Comparison of ENCODE assay signal across 10 mouse cellular contexts in genomic region chr6:99995970-99996956, GRCm38 (mm10).
DNase-seq lines count a peak whose midpoint lies in the region; ATAC-seq and TF ChIP-seq lines count a peak whose summit lies in the region.
"Had no signal": no experiment of that assay in that cellular context is flagged by ENCODE, and none has a peak within 500 bp of the region (broad histone marks: within the 10 kb centered on the region; RNA-seq: fewer than 3 reads in every experiment).

No protein-coding gene starts in this region.

- no peak overlapping the region for H3K27ac ChIP-seq in forebrain, embryonic 14.5 days (ENCODE audit: low read depth, low read length)
- peak overlapping the region; percentile 11; the same call in 1 of the 2 replicates for H3K27ac ChIP-seq in lung, embryonic 16.5 days (ENCODE audit: low read length)
- H3K27ac ChIP-seq in stomach, embryonic 16.5 days (ENCODE audit: low read length) = peak overlapping the region; percentile 16; the same call in 1 of the 2 replicates
- H3K27ac ChIP-seq in thymus, adult 2 months (ENCODE audit: control insufficient read depth, insufficient read depth, low read length) = no peak overlapping the region
- H3K27ac ChIP-seq: embryonic facial prominence, embryonic 15.5 days had no signal

- TF ChIP-seq POLR2A in thymus, adult 2 months (IDR thresholded peaks at IDR 0.05; ENCODE audit: control insufficient read depth, extremely low read depth, insufficient read depth, low read length, poor library complexity) = no peak

- TF ChIP-seq CTCF in thymus, adult 2 months (IDR thresholded peaks at IDR 0.05; ENCODE audit: borderline replicate concordance, control insufficient read depth, extremely low read depth, insufficient read depth, low read length, poor library complexity) = no peak

- no peak overlapping the region for H3K9ac ChIP-seq in forebrain, embryonic 14.5 days (ENCODE audit: low read length)
- H3K9ac ChIP-seq in lung, embryonic 16.5 days (ENCODE audit: low read length) = no peak overlapping the region
- no peak overlapping the region; the same call in 1 of the 2 replicates for H3K9ac ChIP-seq in stomach, embryonic 16.5 days (ENCODE audit: low read length)
- H3K9ac ChIP-seq: embryonic facial prominence, embryonic 15.5 days had no signal

- H3K4me1 ChIP-seq in forebrain, embryonic 14.5 days (ENCODE audit: control insufficient read depth, insufficient read depth, low read length) = peaks cover 22% of the 10 kb centered on the region
- peaks cover 26% of the 10 kb centered on the region for H3K4me1 ChIP-seq in lung, embryonic 16.5 days (replicated peaks; ENCODE audit: control insufficient read depth, insufficient read depth, low read length)
- H3K4me1 ChIP-seq in stomach, embryonic 16.5 days (ENCODE audit: control insufficient read depth, insufficient read depth, low read length) = peaks cover 19% of the 10 kb centered on the region
- no peaks in the 10 kb centered on the region; the same call in 1 of the 2 replicates for H3K4me1 ChIP-seq in thymus, adult 2 months (replicated peaks; ENCODE audit: control insufficient read depth, insufficient read depth, low read length)

- peak; percentile 65 for ATAC-seq in forebrain, embryonic 14.5 days
- peak; percentile 84 for ATAC-seq in lung, embryonic 16.5 days (ENCODE audit: low read depth)
- ATAC-seq in stomach, embryonic 16.5 days (ENCODE audit: insufficient read depth, low FRiP score) = peak; percentile 84; the same call in 1 of the 2 replicates

- no peak overlapping the region for H3K4me3 ChIP-seq in forebrain, embryonic 14.5 days (ENCODE audit: low read depth, low read length)
- no peak overlapping the region for H3K4me3 ChIP-seq in lung, embryonic 16.5 days (ENCODE audit: low read length)
- no peak overlapping the region for H3K4me3 ChIP-seq in stomach, embryonic 16.5 days (replicated peaks; ENCODE audit: low read length)
- no peak overlapping the region for H3K4me3 ChIP-seq in thymus, adult 2 months (ENCODE audit: control insufficient read depth, insufficient read depth, low read length)
- H3K4me3 ChIP-seq: embryonic facial prominence, embryonic 15.5 days had no signal

- DNase-seq in lung, adult 18-20 months = peak; percentile 11 to 34
- no peak for DNase-seq in lung, postnatal 14 days
- peak; percentile 80 for DNase-seq in forebrain, embryonic 14.5 days (ENCODE audit: low spot score)
- no peak for DNase-seq in thymus, adult 2 months
- DNase-seq in spleen, postnatal 4 days (ENCODE audit: low spot score in 2 of 2) = no peak
- DNase-seq: heart, postnatal 36 days; kidney, postnatal 25 days had no signal

- no peak overlapping the region for H3K4me2 ChIP-seq in forebrain, embryonic 14.5 days (ENCODE audit: low read length)
- H3K4me2 ChIP-seq in lung, embryonic 16.5 days (ENCODE audit: low read depth, low read length) = no peak overlapping the region
- H3K4me2 ChIP-seq in stomach, embryonic 16.5 days (ENCODE audit: low read depth, low read length) = no peak overlapping the region
- H3K4me2 ChIP-seq: embryonic facial prominence, embryonic 15.5 days had no signal

- H3K36me3 ChIP-seq in forebrain, embryonic 14.5 days (ENCODE audit: control insufficient read depth, insufficient read depth, low read length) = no peaks in the 10 kb centered on the region
- no peaks in the 10 kb centered on the region for H3K36me3 ChIP-seq in lung, embryonic 16.5 days (ENCODE audit: control insufficient read depth, insufficient read depth, low read length)
- no peaks in the 10 kb centered on the region for H3K36me3 ChIP-seq in stomach, embryonic 16.5 days (ENCODE audit: control insufficient read depth, insufficient read depth, low read length)
- H3K36me3 ChIP-seq in thymus, adult 2 months (ENCODE audit: control insufficient read depth, insufficient read depth, low read length) = no peaks in the 10 kb centered on the region
- H3K36me3 ChIP-seq: embryonic facial prominence, embryonic 15.5 days had no signal

- H3K27me3 ChIP-seq in forebrain, embryonic 14.5 days (replicated peaks; ENCODE audit: control insufficient read depth, insufficient read depth, low read length) = no peaks in the 10 kb centered on the region
- peaks cover 3% of the 10 kb centered on the region; the same call in 1 of the 2 replicates for H3K27me3 ChIP-seq in lung, embryonic 16.5 days (ENCODE audit: control insufficient read depth, insufficient read depth, low read depth, low read length)
- H3K27me3 ChIP-seq in stomach, embryonic 16.5 days (ENCODE audit: control insufficient read depth, insufficient read depth, low read length) = no peaks in the 10 kb centered on the region
- H3K27me3 ChIP-seq in thymus, adult 2 months (ENCODE audit: control insufficient read depth, insufficient read depth, low read length) = no peaks in the 10 kb centered on the region

- no peaks in the 10 kb centered on the region for H3K9me3 ChIP-seq in forebrain, embryonic 14.5 days (replicated peaks; ENCODE audit: control insufficient read depth, low read length)
- H3K9me3 ChIP-seq in lung, embryonic 16.5 days (ENCODE audit: control insufficient read depth, low read length) = no peaks in the 10 kb centered on the region
- H3K9me3 ChIP-seq in stomach, embryonic 16.5 days (replicated peaks; ENCODE audit: control insufficient read depth, low read length) = no peaks in the 10 kb centered on the region
- H3K9me3 ChIP-seq: embryonic facial prominence, embryonic 15.5 days had no signal

- 20% methylated on average over 15 of the region's 15 CpGs for WGBS in forebrain, embryonic 14.5 days
- WGBS in lung, embryonic 16.5 days = 41% methylated on average over 15 of the region's 15 CpGs
- 44% methylated on average over 15 of the region's 15 CpGs for WGBS in stomach, embryonic 16.5 days
- WGBS in thymus, adult 2 months = 91% methylated on average over 15 of the region's 15 CpGs

Comparison
In these comparisons a context has a peak if more than half of its experiments do, and no peak if none do; other contexts are left out.
1. DNase-seq: peak in lung, adult 18-20 months (2 of 2) and forebrain, embryonic 14.5 days (single experiment); none in lung, postnatal 14 days (single experiment), thymus, adult 2 months (single experiment) and spleen, postnatal 4 days (0 of 2).
2. H3K27ac ChIP-seq: peak in lung, embryonic 16.5 days (single experiment) and stomach, embryonic 16.5 days (single experiment); none in forebrain, embryonic 14.5 days (single experiment) and thymus, adult 2 months (single experiment).
3. Peak in every context shown above with its lines, with median percentiles within 50 percentile points of each other: ATAC-seq.